Mouse (Mus musculus) left cerebral cortex, adult 11 months (tissue): ENCODE results near the gene Nos1ap.

Experiments
- DNase-seq: peaks from one replicate; pipeline ENCODE4 v3.0.0; 2022; ENCODE audit warnings: low spot score

The Nos1ap gene

DNA sequence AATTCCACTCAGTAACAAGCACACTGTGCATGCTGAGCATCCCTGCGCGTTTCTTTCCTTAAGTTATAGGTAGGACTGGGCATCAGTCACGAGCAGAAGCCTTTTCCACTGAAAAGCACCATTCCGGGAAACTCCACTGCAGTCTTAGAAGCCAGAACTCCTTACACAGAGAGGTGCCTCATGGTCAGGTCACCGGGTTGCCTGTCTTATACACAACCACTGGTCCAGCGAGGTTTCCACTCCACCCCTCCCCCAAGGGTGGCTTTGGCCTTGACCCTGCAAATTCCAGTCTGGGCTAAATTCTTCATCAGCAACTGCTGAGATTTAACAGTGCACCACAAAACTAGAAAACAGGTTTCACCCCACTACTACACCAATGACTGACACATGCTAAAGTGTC lies 1.3 kb downstream of the Nos1ap start:
- no peak for DNase-seq

DNA sequence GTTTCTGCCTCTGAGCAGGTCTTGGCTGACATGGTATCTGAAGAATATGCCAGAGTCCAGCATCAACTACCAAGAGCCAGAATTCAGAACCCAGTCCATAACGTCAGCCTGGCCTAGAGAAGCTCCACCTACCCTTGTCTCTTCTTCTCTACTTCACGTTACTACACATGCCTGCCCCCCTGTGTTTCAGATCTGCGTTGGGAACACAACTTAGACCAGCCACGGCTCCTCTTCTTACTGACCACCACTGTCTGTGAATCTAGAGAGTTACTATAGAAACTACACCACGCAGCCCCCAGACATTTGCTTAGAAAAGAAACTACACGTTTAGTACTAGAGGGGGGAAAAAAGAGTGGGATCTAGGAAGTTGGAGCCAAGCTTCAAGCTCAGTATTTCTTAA lies 2.9 kb downstream of the Nos1ap start:
- no peak for DNase-seq

DNA sequence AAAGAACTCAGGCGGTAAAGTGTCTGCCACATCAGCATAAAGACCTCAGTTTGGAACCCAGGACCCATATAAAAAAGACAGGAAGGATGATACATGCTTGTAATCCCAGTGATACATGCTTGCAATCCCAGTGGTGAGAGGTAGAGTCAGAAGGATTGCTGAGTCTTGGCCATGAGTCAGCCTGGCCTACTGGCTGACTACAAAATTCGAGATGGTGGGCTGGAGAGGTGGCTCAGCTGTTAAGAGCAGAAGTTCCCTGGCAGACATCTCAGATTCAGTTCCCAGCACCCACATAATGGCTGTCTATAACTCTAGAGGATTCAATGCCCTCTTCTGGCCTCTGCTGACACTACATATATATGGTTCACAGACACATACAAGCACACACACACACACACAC lies 5.7 kb downstream of the Nos1ap start:
- no peak for DNase-seq

DNA sequence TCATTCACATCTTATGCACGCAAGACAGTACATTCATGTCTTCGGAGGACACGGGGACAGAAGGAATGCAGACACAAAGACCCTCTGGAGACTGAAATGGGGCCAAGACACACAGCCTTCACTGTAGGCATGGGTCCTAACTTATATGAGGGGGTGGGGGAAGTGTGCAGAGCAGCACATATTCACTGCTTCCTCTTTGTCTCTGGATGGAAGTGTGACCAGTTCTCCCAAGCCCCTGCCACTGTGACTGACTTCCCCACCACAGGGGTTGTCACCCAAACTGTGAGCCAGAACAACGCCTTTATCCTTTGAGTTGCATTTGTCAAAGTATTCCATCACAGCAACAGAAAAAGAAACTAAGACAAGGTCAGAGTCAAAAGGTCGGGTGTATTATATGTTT lies 7.3 kb downstream of the Nos1ap start:
- no peak for DNase-seq

DNA sequence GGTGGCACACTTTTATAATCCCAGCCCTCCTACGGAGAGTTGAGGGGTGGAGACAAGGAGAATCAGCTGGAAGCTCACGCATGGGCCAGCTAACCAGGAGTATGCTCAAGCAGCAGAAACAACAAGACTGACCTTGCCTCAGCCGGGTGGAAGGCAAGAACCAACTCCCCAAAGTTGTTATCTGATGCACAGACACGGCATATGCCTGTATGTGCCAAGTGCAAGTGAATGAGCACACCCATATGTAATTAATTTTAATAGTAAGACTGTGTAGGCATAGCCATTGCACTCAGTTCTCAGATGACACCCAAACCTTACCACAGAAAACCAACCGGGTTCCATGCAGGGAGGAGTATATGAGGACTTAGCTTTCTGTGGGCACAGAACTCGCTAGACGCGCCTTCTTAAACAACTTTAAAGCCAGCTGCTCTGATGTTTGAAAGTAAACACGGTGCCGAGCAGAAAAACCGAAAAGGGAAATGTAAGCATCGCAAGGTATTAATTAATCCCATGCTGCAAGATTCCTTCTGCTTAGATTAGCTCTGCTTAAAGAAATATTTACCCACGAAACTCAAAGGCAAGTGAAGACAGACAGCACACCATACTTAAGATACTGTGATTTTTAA lies 9.1 kb downstream of the Nos1ap start:
- DNase-seq: no peak

DNA sequence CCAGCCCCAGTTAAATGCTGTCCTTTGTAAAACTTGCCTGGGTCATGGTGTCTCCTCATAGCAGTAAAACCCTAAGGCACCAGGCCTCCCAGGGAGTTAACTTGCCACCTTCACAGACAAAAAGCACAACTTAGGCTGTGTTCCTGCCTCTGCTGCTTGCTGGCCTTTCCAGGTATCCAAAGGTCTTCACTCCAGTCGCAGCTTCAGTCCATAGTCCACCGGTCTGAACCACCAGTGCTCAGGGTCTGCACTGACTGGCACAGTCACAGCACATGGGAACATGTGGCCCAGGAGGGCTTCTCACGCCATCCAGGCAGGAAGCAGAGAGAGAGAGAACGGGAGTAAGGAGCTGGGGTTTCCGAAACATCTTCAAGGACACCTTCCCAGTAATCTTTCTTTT lies 10.2 kb downstream of the Nos1ap start:
- DNase-seq: no peak

DNA sequence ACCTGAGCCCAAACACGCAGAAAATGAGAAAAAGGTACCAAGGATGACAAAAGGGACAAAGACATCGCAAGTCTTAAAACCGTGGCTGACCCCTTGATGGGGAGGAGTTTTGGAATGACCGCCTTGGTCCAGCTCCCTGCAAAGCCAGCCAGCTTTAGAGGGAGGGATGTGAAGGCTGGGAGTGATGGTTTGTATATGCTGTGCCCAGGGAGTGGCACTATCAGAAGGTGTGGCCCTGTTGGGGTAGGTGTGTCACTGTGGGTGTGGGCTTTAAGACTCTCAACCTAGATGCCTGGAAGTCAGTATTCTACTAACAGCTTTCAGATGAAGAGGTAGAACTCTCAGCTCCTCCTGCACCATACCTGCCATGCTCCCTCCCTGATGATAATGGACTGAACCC lies 10.6 kb downstream of the Nos1ap start:
- DNase-seq: no peak

DNA sequence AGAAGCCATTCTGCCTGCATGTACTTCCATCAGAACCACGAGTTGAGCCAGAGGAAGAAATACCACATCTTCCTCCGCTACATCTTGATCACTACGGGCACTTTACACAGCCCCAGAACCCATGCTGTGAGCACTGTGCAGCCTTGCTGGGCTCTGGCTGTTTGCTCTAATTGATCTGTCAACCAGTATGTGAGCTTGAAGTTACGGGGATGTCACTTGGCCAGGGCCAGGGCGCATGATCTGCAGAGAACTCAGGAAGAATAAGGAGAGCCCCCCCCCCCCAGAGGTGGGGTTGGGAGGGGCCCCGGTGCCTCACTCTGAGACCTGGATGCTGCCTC lies 13.0 kb downstream of the Nos1ap start:
- DNase-seq: no peak

DNA sequence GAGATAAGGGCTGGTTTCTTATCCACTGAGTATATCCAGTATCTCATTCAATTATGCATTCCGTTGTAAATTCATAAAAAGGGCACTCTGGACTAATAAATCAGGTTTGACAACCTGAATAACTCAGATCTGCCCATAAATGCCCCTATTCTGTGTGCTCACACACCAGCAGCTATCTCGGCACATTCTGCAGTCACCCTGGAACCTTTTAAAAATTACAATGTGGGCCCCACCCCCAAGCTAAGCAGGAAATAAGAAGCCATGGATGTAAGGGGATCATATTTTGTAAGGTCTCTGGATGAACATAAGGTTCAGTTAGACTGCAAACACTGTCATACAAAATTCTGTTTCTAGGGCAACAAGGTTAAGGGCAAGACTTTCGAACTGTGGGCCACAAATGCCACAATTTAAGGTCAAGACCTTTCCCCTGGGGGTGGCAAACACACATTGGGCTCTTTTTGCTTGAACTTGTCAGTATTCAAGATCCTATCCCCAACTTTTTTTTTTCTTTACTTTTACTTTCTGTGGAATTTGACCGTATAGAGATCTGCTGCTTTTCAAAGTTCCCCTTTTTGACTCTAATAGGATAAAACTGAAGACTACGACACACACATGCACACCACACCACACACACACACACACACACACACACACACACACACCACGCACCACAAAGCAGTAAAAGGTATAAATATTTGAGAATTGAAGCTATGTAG lies 13.5 kb downstream of the Nos1ap start:
- no peak for DNase-seq

DNA sequence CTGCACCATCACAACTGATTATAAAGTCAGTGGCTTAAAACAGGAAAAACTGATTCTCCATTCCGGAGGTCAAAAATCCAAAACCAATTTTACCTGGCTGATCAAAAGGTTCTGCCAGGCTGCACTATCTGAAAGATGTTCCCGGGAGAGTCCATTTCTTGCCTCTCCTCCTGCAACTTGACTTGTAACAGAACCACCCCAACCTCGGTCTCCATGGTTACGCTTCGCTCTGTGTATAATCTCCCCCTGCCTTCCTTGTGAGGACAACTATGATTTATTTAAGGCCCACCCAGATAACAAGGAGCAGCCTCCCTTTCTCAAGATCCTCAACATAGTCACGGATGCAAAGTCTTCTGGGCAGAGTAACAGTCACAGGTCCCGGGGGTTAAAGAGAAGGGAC lies 16.5 kb downstream of the Nos1ap start:
- no peak for DNase-seq

DNA sequence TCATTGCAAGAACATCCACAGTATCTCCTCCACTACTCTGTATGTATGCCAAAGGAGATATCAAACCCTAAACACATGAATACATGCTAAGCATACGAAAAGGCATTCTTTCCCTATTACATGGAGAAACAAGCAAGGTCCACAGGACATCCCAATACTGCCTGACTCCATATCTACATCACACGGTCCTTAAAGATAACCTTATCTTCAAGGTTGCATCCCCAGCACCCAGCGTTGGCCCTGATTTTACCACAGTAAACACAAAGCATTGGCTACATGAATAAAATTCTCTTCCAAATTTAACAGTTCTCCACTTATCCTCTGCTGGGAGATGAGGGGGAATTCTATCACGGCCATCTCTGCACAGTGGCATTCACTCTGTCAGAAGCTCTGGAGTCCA lies 22.7 kb downstream of the Nos1ap start:
- DNase-seq: no peak

DNA sequence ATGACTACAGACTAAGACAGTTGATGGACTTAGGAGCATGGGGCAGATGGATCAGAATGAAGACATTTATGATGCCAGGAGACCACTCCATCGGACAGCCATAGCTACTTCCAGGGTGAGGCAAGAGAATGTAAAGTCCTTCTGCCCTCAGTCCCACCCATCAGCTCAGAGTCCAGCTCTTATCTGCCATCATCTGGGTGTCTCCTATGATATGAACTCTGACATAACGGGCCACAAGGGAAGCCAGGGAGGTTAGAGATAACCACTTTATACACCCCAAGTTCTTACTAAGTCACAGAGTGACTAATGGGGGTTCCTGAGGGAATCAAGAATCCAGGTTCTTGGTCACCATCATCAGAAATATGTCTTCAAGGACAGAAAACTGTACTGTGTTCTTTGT lies 23.1 kb downstream of the Nos1ap start:
- DNase-seq: no peak

DNA sequence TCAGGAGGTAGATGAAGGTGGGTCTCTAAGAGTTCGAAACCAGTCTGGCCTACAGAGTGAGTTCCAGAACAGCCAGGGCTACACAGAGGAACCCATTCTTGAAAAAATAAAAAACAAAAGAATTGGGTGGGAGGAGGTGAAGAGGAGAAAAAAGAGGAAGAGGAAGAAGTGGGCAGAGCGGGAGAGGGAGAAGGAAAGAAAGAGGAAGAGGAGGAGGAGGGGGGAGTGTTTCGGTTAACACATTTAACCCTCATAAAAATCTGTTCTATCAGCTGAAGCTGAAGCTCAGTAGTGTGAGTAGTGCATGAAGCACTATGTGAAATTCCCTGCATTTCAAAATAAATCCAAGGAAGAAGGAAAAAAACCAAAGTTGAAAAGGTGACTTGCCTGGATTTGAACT lies 24.7 kb downstream of the Nos1ap start:
- DNase-seq: no peak

DNA sequence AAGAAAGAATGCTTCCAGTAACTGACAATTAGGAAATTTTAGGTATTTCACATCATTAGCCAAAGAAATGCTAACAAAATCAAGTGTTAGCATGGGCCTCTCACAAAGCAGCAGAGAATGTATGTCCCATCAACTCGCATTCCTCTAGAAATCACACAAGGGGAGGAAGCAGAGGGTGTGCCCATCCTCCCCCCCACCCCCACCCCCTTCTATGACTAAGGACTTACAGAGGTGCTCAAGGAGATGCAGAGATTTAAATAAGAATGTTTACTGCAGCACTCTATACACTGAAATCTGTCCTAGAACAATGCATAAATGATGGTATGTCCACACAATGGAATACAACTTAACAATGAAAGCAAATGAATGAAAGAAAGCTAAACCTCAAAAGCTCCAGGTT lies 27.2 kb downstream of the Nos1ap start:
- DNase-seq: no peak

DNA sequence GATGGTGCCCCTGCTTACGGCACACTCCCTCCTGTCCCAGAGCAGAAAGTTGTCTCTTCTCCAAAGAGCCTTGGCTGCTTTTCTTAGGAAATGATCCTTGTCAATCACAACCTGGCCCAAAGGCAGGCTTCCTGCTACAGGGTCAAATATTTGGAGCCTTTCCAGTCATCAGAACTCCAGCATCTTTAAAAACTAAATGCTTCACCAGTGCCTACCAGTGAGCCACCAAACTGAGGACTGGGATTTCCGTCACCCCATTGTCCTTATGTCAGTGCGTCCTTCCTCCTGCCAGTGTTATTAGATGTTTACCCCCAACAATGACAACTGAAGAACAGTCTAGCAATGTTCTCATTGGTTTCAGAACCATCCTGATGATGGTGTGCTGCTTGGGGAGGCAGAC lies 28.9 kb downstream of the Nos1ap start:
- no peak for DNase-seq

DNA sequence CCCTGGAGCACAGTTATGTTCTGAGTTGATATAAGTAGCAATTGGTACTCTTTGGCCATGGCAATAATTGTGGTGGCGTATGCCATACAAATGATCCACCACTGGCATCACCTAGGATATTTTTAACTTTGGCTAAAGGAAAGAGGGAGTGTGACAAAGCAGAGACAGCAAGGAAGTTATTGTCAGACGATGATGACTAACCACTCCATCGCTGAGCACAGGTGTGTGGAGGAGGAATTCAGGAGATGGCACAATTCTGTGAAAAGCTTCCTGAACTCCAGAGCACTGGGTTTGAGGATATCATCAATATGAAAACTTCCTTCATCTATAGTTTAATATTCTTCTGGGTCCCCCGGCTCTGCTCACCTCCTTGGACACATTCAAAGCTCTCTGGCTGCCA lies 31.7 kb downstream of the Nos1ap start:
- no peak for DNase-seq

DNA sequence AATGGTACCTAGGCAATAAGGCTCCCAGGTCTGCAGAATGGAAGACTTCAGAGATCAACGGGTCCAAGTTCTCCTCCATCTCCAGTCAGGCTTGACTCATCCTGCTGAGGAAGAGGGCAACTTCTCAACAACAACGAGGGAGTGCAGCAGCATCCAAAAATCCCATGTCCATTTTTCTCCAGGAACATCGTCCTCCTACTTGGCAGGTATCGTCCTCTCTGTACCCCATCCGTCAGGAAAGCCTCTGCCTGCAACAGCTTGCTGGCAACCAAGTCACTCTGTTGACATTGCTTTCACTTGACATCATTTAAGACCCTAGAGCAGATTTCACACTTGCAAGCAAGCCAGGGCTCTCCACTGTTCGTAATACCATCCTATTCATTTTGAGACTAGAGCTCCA lies 33.0 kb downstream of the Nos1ap start:
- no peak for DNase-seq

DNA sequence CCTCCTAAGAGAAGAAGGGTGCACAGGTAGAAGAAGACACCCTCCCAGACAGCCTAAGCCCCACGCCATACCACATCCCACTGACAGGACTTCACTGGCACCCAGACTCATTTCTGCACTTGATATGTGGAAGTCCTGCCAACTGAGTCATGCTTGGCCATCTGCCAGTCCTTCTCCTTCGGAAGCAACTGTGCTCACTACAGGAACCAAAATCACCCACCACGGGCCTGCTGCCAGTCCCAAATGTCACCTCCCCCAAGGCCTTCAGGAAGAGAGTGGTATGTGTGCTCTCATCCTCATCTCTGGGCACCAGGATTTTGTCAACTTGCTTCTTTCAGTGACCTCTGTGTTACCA lies 34.7 kb downstream of the Nos1ap start:
- peak; percentile 80 for DNase-seq

DNA sequence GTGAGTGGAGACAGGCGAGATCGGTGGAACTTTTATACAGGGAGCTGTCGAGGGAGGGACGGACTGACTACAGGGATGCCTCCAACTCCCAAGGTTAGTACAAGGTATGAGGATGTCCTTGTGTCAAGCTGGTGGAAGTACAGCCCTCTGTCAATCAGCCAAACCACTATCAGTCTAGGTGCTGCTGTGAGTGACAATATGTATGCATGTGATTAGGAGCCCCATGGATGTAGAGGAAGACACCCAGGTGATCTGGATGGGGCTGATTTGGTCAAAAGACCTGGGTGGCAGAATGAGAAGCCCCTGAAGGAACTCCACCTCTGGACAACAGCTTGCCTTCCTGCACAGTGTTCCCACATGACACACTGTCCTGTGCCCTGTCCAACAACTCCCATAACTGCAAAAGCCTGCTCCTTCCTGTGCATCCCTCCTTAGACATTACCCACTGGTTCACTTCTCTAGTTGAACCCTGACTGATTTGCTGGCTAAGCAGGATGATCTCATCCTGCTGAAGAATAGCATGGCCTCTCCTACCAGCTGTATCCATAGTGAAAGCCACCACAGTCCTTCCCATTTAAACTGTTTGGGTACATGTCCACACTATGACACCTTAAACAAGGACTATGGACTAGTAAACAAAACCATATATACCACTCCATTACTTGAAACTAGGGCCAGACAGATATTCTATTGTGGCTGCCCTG lies 35.3 kb downstream of the Nos1ap start:
- no peak for DNase-seq

DNA sequence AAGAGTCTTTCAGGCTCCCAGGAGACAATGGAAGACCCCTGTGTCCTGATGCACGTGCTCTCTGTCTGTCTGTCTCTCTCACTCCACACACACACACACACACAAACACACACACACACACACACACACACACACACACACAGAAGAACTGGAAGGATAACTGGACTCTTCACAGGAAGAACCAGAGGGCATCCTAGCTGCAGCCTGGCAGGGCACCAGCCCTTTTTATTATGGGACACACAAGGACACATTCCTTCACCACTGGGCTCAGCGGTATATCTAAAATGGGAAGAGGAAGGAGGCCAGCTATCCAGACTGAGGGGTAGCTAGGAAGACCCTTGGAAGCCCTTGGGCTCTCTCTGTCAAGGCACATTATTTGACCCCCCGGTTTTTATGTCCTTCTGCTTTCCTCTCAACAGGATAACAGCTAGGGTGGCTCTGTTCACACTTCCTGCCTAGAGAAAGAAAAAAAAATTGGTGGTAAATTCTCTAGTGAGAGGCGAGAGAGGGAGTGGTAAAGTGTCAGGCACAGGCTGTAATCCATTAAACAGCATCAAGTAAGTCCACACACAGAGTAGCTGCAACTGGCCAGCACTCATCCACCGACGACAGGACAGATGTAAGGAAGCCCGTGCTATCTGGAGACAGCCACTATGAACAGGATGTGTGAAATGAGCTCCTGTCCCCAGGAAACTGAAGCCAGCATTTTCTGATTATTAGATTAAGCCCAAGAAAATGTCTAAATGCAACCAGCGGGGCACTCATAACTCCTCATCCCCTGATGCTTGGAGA lies 38.8 kb downstream of the Nos1ap start:
- DNase-seq: no peak

DNA sequence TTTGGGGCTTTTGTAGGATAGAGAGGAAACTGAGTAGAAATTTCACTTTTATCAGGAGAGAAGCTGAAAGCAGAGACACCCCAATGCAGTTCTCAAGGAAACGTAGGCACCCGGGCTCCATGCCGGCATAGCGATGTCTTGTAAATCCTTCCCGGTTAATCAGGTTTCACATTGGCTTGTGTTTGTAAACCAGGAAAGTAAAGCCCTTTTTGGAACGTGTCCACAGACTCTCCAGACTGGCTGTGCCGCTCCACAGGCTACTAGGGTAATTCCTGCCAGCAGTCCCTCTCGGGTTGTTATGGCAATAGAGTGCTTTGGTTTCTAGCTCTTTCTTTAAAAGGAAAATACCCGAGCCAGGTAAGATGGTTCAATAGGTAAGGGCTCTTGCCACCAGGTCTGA lies 40.6 kb downstream of the Nos1ap start:
- no peak for DNase-seq

DNA sequence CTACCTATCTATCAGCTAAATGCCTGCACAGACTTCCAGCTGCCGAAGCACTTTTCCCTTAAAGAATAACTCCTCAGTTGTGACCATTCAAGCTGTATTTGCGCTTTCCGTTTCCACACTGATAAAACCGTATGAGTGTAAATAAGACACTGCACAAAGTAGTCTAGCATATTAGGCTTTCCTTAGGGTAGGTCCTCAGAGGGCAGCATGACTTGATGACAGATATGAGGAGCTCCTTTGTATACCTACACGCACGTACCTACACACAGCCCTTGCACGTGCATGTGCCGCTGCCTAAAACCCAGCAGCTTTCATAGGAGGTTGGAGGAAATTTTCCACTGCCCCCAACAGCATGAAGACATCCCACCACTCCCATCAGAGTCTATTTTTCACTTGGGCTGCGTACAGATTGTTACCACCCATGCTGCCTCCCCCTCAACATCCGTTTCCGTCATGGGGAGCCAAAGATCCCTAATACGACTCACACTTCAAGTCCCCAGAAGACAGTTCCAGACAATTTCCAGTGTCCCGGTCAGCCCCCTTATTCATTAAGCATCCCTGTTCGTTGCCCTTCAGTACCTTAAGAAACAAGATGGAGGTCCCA lies 41.4 kb downstream of the Nos1ap start:
- DNase-seq: no peak

DNA sequence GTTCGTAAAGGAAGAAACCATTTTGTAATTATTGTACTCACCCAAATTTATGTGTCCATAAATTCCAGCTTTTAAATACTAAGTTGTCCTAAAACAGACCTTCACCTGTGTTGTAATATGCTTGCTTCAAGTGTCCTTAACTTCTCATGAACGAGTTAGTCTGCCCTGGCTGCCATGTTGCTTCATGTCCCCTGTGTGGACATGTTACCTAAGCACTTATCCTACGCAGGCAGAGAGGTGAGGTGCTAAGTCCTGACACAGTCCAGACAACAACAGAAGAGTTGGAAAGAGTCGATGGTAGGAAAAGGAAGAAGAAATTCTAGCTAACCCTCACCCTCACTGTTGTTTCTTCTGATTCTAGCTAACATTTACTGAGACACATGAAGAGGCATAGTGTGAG lies 43.4 kb downstream of the Nos1ap start:
- no peak for DNase-seq
